Mouse (Mus musculus): ENCODE results near the gene Tbc1d22b.

DNA sequence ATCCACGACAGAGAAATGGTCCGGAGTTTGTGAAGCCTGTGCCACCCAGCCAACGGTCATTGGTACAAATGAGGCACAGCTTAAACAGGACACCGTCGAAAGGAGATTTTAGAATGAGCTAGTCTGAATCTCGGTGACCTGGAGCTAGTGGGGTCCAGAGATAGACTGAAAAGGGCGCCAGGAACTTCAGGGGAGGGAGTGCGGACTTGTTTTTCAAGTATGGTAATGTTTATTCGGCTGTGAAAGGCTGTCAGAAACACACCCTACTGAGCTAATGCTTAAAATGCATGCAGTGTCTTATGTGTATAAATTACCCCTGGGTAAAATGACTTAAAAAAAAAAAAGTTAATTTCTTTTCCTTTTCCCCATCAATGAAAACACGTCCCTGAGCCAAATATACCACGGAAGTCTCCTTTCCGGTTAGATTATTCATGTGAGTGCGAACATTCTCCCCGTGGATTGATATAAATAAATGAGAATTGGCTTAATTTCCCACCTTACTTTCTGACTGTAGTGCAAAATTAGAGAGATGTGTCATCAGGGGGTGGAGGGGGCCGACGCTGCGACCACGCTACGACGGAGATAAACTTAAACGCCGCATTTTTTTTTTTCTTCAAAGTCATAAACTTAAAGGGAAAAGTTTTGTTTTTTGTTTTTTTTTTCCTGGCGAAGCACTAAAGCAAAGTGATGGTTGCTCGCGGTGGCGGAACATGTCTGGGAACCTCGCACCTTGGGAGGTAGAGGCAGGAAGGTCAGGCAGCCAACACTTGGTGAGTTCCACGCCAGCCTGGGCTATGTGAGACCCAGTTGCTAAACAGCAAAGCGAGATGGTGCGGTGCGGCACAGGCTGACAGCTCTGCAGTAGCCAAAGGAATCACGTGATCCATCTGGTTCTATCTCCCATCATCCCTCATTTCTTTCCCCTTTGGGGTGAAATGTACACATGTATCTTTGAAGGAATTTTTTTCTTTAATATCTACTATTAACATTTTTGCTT is 46.6 kb upstream of the Tbc1d22b start:
- TF ChIP-seq POLR2A (IDR thresholded peaks at IDR 0.05; ENCODE audit: low read depth, low read length): no peak
- no peak for TF ChIP-seq CTCF (IDR thresholded peaks at IDR 0.05; ENCODE audit: extremely low read depth, insufficient read length, insufficient replicate concordance, low read depth, low read length)

All from small intestine, adult 2 months (tissue).